Mouse (Mus musculus): ENCODE data around the gene Ccdc184.
A peak's percentile ranks its signal among the peaks of the same experiment; 100 is the strongest.

Gene Ccdc184

GRCm38 (mm10) chr15:98155272-98155671 is 11.7 kb upstream of the Ccdc184 start:
- DNase-seq (ENCODE audit: low spot score) = no peak

GRCm38 (mm10) chr15:98155944-98156343 is 11.0 kb upstream of the Ccdc184 start:
- DNase-seq (ENCODE audit: low spot score) = no peak

GRCm38 (mm10) chr15:98157253-98157652 is 9.7 kb upstream of the Ccdc184 start:
- no peak for DNase-seq (ENCODE audit: low spot score)

GRCm38 (mm10) chr15:98161026-98161805 is 5.7 kb upstream of the Ccdc184 start:
- DNase-seq (ENCODE audit: low spot score) = no peak

GRCm38 (mm10) chr15:98162561-98162960 is 4.4 kb upstream of the Ccdc184 start:
- DNase-seq (ENCODE audit: low spot score) = no peak

- no peak for DNase-seq (ENCODE audit: low spot score)
Observed at GRCm38 (mm10) chr15:98165525-98165924, 1.4 kb upstream of the Ccdc184 start, which contains the start of gene Asb8. Gene Asb8, minus strand, starts transcription at chr15:98165625.

- DNase-seq (ENCODE audit: low spot score) = peak; percentile 98
Observed at GRCm38 (mm10) chr15:98167645-98168621, 975 bp downstream of the Ccdc184 start.

- no peak for DNase-seq (ENCODE audit: low spot score)
Observed at GRCm38 (mm10) chr15:98168622-98169004, 1.7 kb downstream of the Ccdc184 start.

- DNase-seq (ENCODE audit: low spot score) = peak; percentile 96
Observed at GRCm38 (mm10) chr15:98170365-98170764, 3.4 kb downstream of the Ccdc184 start.

- DNase-seq (ENCODE audit: low spot score) = no peak
Observed at GRCm38 (mm10) chr15:98170917-98171316, 4.0 kb downstream of the Ccdc184 start.

- no peak for DNase-seq (ENCODE audit: low spot score)
Observed at GRCm38 (mm10) chr15:98172113-98172512, 5.2 kb downstream of the Ccdc184 start.

- peak; percentile 80 for DNase-seq (ENCODE audit: low spot score)
Observed at GRCm38 (mm10) chr15:98173821-98174220, 6.9 kb downstream of the Ccdc184 start.

GRCm38 (mm10) chr15:98177320-98177719 is 10.4 kb downstream of the Ccdc184 start:
- no peak for DNase-seq (ENCODE audit: low spot score)

- peak; percentile 34 for DNase-seq (ENCODE audit: low spot score)
Observed at GRCm38 (mm10) chr15:98180567-98181131, 13.7 kb downstream of the Ccdc184 start.

GRCm38 (mm10) chr15:98181132-98181711 is 14.3 kb downstream of the Ccdc184 start:
- DNase-seq (ENCODE audit: low spot score) = peak; percentile 98

- DNase-seq (ENCODE audit: low spot score) = no peak
Observed at GRCm38 (mm10) chr15:98181856-98182570, 15.1 kb downstream of the Ccdc184 start.

GRCm38 (mm10) chr15:98184456-98184855 is 17.5 kb downstream of the Ccdc184 start:
- no peak for DNase-seq (ENCODE audit: low spot score)

GRCm38 (mm10) chr15:98195442-98195841 is 28.5 kb downstream of the Ccdc184 start, which contains the start of gene Olfr288:
Gene Olfr288, minus strand, starts transcription at chr15:98195542.
- no peak for DNase-seq (ENCODE audit: low spot score)

GRCm38 (mm10) chr15:98209676-98210075 is 42.7 kb downstream of the Ccdc184 start:
- no peak for DNase-seq (ENCODE audit: low spot score)

- no peak for DNase-seq (ENCODE audit: low spot score)
Observed at GRCm38 (mm10) chr15:98213336-98213870, 46.4 kb downstream of the Ccdc184 start.

GRCm38 (mm10) chr15:98214130-98214529 is 47.2 kb downstream of the Ccdc184 start:
- DNase-seq (ENCODE audit: low spot score) = no peak

Measured in MN1 (cell line).